Mouse (Mus musculus): ENCODE measurements at regions not wholly inside any gene's neighbourhood (a gene's known extent, or its start where the extent isn't known, plus 50 kb on each side); places are given as distances from the start of the nearest gene placed in this dataset.

DNA sequence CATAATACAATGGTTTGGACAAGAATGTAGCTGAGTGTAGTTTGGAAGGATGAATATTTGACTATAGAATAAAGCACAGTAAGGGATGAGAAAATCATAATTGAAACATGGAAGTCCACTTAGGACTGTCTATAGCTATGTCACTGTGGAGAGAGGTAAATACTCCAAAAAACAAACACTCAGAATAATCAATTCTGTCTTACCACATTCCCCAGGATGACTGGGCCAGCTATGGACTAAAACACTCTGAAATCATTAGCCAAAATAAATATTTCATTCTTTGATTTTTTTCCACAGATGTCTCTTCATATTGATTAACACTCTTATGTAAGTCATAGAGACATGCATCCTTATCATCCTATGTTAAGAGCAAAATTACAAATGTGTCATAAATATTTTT, 274.1 kb upstream of the Klf6 start:
- Histone ChIP-seq H3K27me3 (ENCODE audit: control insufficient read depth in 1 of 2, insufficient read depth in 2 of 2, low read length in 2 of 2) (no peaks in the 10 kb centered on the region), H3K9me3 (replicated peaks; ENCODE audit: insufficient read depth, low read length) (no peaks in the 10 kb centered on the region), H3K9ac (ENCODE audit: control insufficient read depth, low read depth, low read length, poor library complexity, severe bottlenecking) (no peak overlapping the region), H3K27ac (ENCODE audit: control insufficient read depth, low read depth, low read length) (no peak overlapping the region), H3K4me1 (ENCODE audit: control insufficient read depth in 1 of 2, insufficient read depth in 2 of 2, low read length in 2 of 2) (no peaks in the 10 kb centered on the region; a peak in 1 of 4 replicates), H3K36me3 (ENCODE audit: control insufficient read depth in 1 of 2, insufficient read depth in 2 of 2, low read length in 2 of 2) (peaks cover 0 to 4% of the 10 kb centered on the region in 2 experiments; a peak in 2 of 4 replicates), H3K4me3 (ENCODE audit: control insufficient read depth in 1 of 2, insufficient read depth in 1 of 2, low read depth in 2 of 2, low read length in 2 of 2) (no peak overlapping the region), H3K79me2 (ENCODE audit: control insufficient read depth, insufficient read depth, low read length, poor library complexity) (no peaks in the 10 kb centered on the region)
- TF ChIP-seq HCFC1 (IDR thresholded peaks at IDR 0.05; ENCODE audit: low read depth, low read length), result no peak
- TF ChIP-seq GATA1 (IDR thresholded peaks at IDR 0.05; ENCODE audit: low read depth, low read length), result no peak
- no peak for TF ChIP-seq USF1 (IDR thresholded peaks at IDR 0.05; ENCODE audit: low read depth, low read length)
- TF ChIP-seq POLR2AphosphoS5 (IDR thresholded peaks at IDR 0.05; ENCODE audit: borderline replicate concordance, low read depth, low read length), result no peak
- no peak for TF ChIP-seq SIN3A (IDR thresholded peaks at IDR 0.05; ENCODE audit: low read length)
- TF ChIP-seq USF2 (IDR thresholded peaks at IDR 0.05; ENCODE audit: borderline replicate concordance in 1 of 2, insufficient read depth in 1 of 2, low read depth in 1 of 2, low read length in 2 of 2), result no peak
- TF ChIP-seq NRF1 (IDR thresholded peaks at IDR 0.05; ENCODE audit: insufficient read depth, low read depth, low read length, poor library complexity, severe bottlenecking), result no peak
- no peak for TF ChIP-seq TAL1 (IDR thresholded peaks at IDR 0.05; ENCODE audit: low read length)
- TF ChIP-seq ETS1 (IDR thresholded peaks at IDR 0.05; ENCODE audit: low read depth, low read length), result no peak
- no peak for TF ChIP-seq ELF1 (IDR thresholded peaks at IDR 0.05; ENCODE audit: low read depth, low read length)
- no peak for TF ChIP-seq E2F4 (IDR thresholded peaks at IDR 0.05; ENCODE audit: borderline replicate concordance, low read depth, low read length)
- TF ChIP-seq MYB (IDR thresholded peaks at IDR 0.05; ENCODE audit: low read depth, low read length), result no peak
- no peak for TF ChIP-seq ZC3H11A (IDR thresholded peaks at IDR 0.05; ENCODE audit: low read depth, low read length)
- TF ChIP-seq MYC (IDR thresholded peaks at IDR 0.05; ENCODE audit: low read depth, low read length), result no peak
- no peak for TF ChIP-seq POLR2AphosphoS2 (IDR thresholded peaks at IDR 0.05; ENCODE audit: low read length)
- TF ChIP-seq TCF12 (IDR thresholded peaks at IDR 0.05; ENCODE audit: low read depth, low read length), result no peak
- no peak for DNase-seq (ENCODE audit: low read depth, low spot score)

DNA sequence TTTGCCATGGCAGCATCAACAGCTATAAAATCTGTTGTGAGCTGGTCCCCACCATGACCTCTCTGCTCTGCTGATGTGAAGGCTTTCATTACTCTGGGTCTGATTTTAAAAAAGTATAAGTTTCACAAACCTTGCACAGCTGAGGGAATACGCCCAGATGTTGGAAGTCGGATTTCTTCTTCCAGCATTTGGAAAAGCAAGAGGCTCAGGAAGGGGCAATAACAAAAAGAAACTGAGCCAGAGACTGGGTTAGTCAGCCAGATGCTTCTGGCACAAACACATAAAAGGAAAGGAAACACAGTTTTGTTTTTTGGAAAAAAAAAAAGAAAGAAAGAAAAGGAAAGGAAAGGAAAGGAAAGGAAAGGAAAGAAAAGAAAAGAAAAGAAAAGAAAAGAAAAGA, 270.0 kb upstream of the Klf6 start:
- H3K4me1 ChIP-seq (ENCODE audit: control insufficient read depth in 1 of 2, insufficient read depth in 2 of 2, low read length in 2 of 2), result no peaks in the 10 kb centered on the region; a peak in 1 of 4 replicates
- H3K27me3 ChIP-seq (ENCODE audit: control insufficient read depth in 1 of 2, insufficient read depth in 2 of 2, low read length in 2 of 2), result no peaks in the 10 kb centered on the region
- DNase-seq (ENCODE audit: low read depth, low spot score), result no peak
- H3K9me3 ChIP-seq (replicated peaks; ENCODE audit: insufficient read depth, low read length), result no peaks in the 10 kb centered on the region
- no peaks in the 10 kb centered on the region for H3K79me2 ChIP-seq (ENCODE audit: control insufficient read depth, insufficient read depth, low read length, poor library complexity)
- H3K36me3 ChIP-seq (ENCODE audit: control insufficient read depth in 1 of 2, insufficient read depth in 2 of 2, low read length in 2 of 2), result peaks cover 0 to 9% of the 10 kb centered on the region in 2 experiments; a peak in 2 of 4 replicates
- TF ChIP-seq CHD1 (IDR thresholded peaks at IDR 0.05; ENCODE audit: low read depth, low read length), result no peak
- no peak for TF ChIP-seq KAT2A (conservative IDR thresholded peaks at IDR 0.05; ENCODE audit: low read depth, low read length)
- no peak for TF ChIP-seq ZC3H11A (IDR thresholded peaks at IDR 0.05; ENCODE audit: low read depth, low read length)
- TF ChIP-seq GATA1 (IDR thresholded peaks at IDR 0.05; ENCODE audit: low read depth, low read length), result no peak
- TF ChIP-seq UBTF (IDR thresholded peaks at IDR 0.05; ENCODE audit: borderline replicate concordance, insufficient read depth, low read depth, low read length), result no peak
- no peak for TF ChIP-seq RCOR1 (IDR thresholded peaks at IDR 0.05; ENCODE audit: low read depth, low read length)
- no peak for TF ChIP-seq EP300 (IDR thresholded peaks at IDR 0.05; ENCODE audit: low read depth in 1 of 2, low read length in 2 of 2)
- no peak for TF ChIP-seq JUND (IDR thresholded peaks at IDR 0.05; ENCODE audit: low read depth, low read length)
- TF ChIP-seq USF2 (IDR thresholded peaks at IDR 0.05; ENCODE audit: borderline replicate concordance in 1 of 2, insufficient read depth in 1 of 2, low read depth in 1 of 2, low read length in 2 of 2), result no peak
- no peak for TF ChIP-seq GABPA (IDR thresholded peaks at IDR 0.05; ENCODE audit: low read depth, low read length)
- TF ChIP-seq ETS1 (IDR thresholded peaks at IDR 0.05; ENCODE audit: low read depth, low read length), result no peak
- no peak for TF ChIP-seq POLR2A (IDR thresholded peaks at IDR 0.05; ENCODE audit: control insufficient read depth in 1 of 2, insufficient read depth in 1 of 2, low read depth in 1 of 2, low read length in 2 of 2, poor library complexity in 1 of 2)
- TF ChIP-seq MXI1 (IDR thresholded peaks at IDR 0.05; ENCODE audit: low read depth, low read length), result no peak
- TF ChIP-seq CHD2 (IDR thresholded peaks at IDR 0.05; ENCODE audit: low read length), result no peak
- H3K9ac ChIP-seq (ENCODE audit: control insufficient read depth, low read depth, low read length, poor library complexity, severe bottlenecking), result no peak overlapping the region
- H3K27ac ChIP-seq (ENCODE audit: control insufficient read depth, low read depth, low read length), result no peak overlapping the region
- no peak overlapping the region for H3K4me3 ChIP-seq (ENCODE audit: control insufficient read depth in 1 of 2, insufficient read depth in 1 of 2, low read depth in 2 of 2, low read length in 2 of 2)

Data from MEL (cell line).